Mouse (Mus musculus) kidney, embryonic 14.5 days (tissue): Measurements from ENCODE around the gene Llgl2. TPM values are rescaled to one million over a fixed set of nuclear protein-coding genes. Genes with fewer than 3 reads are reported as not detected.

Experiments
- ATAC-seq: fragments of 200-750 bp; cut with Nextera tagmentation; 2 replicates; pipeline ENCODE4 v1.8.0; 2017; ENCODE audit warnings: moderate number of reproducible peaks, mild to moderate bottlenecking, moderate TSS enrichment, moderate library complexity; ENCODE audit not compliant: low FRiP score, low TSS enrichment
- H3K27ac ChIP-seq: fragments of 300-500 bp; sonication (generic); 2 replicates; pipeline ENCODE4 v1.5.1; 2014; ENCODE audit warnings: low read depth, mild to moderate bottlenecking, low read length, moderate library complexity, mixed read lengths
- H3K27me3 ChIP-seq: fragments of 300-500 bp; sonication (generic); 2 replicates; pipeline ENCODE4 v1.6.1; 2014; ENCODE audit warnings: mild to moderate bottlenecking, low read length; ENCODE audit not compliant: control insufficient read depth, insufficient read depth
- H3K36me3 ChIP-seq: fragments of 300-500 bp; sonication (generic); 2 replicates; pipeline ENCODE4 v1.6.1; 2014; ENCODE audit warnings: low read length, mixed read lengths; ENCODE audit not compliant: control insufficient read depth, insufficient read depth
- H3K4me1 ChIP-seq: fragments of 300-500 bp; sonication (generic); 2 replicates; pipeline ENCODE4 v1.6.1; 2014; ENCODE audit warnings: low read length, mixed read lengths; ENCODE audit not compliant: control insufficient read depth, insufficient read depth
- H3K4me2 ChIP-seq: fragments of 300-500 bp; sonication (generic); replicated peaks from 2 replicates; pipeline ENCODE4 v1.6.1; 2014; ENCODE audit warnings: low read depth, mild to moderate bottlenecking, low read length
- H3K4me3 ChIP-seq: fragments of 300-500 bp; sonication (generic); 2 replicates; pipeline ENCODE4 v1.5.1; 2014; ENCODE audit warnings: mild to moderate bottlenecking, low read length
- H3K9ac ChIP-seq: fragments of 300-500 bp; sonication (generic); 2 replicates; pipeline ENCODE4 v1.6.1; 2014; ENCODE audit warnings: low read depth, mild to moderate bottlenecking, low read length, moderate library complexity
- H3K9me3 ChIP-seq: fragments of 300-500 bp; sonication (generic); 2 replicates; pipeline ENCODE4 v1.6.1; 2016; ENCODE audit warnings: low read length; ENCODE audit not compliant: control insufficient read depth
- WGBS: fragments of 180-500 bp; shearing (Covaris S2); extraction: QIAGEN DNeasy Blood & Tissue Kit; methylation state at CpG from one replicate; pipeline ENCODE4 v1.1.7; 2014; 5-methylcytosine and 5-hydroxymethylcytosine counted together
- polyA plus RNA-seq: library from polyadenylated mRNA; unstranded; fragments of >200 nt; fragmentation: Nextera tagmentation; extraction: Ambion mirVana; gene quantifications from 2 replicates; pipeline ENCODE4 v1.2.1, GENCODE M21; 2014

The Llgl2 gene
- polyA plus RNA-seq, 1 experiment from 2014 or later = 28.7 TPM

- Histone ChIP-seq H3K9ac (no peak overlapping the region), H3K27ac (no peak overlapping the region), H3K36me3 (no peaks in the 10 kb centered on the region), H3K9me3 (no peaks in the 10 kb centered on the region), H3K4me2 (no peak overlapping the region), H3K27me3 (no peaks in the 10 kb centered on the region), H3K4me3 (no peak overlapping the region), H3K4me1 (peaks cover 55% of the 10 kb centered on the region)
- WGBS = 46% methylated on average over 11 of the region's 11 CpGs
- no peak for ATAC-seq
These were observed 13.0 kb downstream of the Llgl2 start for GRCm38 (mm10) chr11:115836656-115837395.

GRCm38 (mm10) chr11:115837606-115838345, 13.9 kb downstream of the Llgl2 start:
- Histone ChIP-seq H3K4me3 (no peak overlapping the region), H3K36me3 (no peaks in the 10 kb centered on the region), H3K9ac (no peak overlapping the region), H3K4me2 (no peak overlapping the region), H3K9me3 (no peaks in the 10 kb centered on the region), H3K27me3 (no peaks in the 10 kb centered on the region), H3K4me1 (peaks cover 54% of the 10 kb centered on the region), H3K27ac (no peak overlapping the region)
- no peak for ATAC-seq
- WGBS = 92% methylated on average over 22 of the region's 22 CpGs

DNA sequence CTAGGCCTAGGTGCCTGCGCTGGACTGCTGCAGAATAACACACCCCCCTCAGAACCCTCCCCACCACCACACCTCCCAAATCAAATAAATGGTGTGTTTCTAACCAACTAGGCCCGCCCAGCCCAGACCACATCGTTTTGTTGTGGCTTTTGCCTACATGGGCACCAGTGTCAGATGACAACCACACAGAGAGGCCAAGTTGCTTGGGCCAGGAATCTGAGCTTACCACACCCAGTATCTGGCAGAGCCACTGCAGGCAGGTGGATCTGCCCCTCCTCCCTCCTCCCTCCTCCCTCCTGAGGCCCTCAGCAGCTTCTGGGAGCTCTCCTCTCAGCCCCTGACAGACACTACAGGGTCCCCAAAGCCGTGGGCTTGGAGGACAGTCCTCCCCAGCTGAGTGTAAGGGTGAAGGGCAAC, 15.1 kb downstream of the Llgl2 start:
- ATAC-seq = no peak

GRCm38 (mm10) chr11:115839732-115840131, 15.9 kb downstream of the Llgl2 start:
- Histone ChIP-seq H3K4me3 (no peak overlapping the region), H3K4me2 (no peak overlapping the region), H3K27me3 (no peaks in the 10 kb centered on the region), H3K36me3 (no peaks in the 10 kb centered on the region), H3K4me1 (peaks cover 46% of the 10 kb centered on the region), H3K9ac (no peak overlapping the region), H3K27ac (no peak overlapping the region; the same call in 1 of the 2 replicates), H3K9me3 (no peaks in the 10 kb centered on the region)
- 75% methylated on average over 3 of the region's 3 CpGs for WGBS
- ATAC-seq = no peak

More for the DNA sequence above, 15.1 kb downstream of the Llgl2 start:
- Histone ChIP-seq H3K4me2 (no peak overlapping the region), H3K27ac (no peak overlapping the region), H3K4me3 (no peak overlapping the region), H3K9me3 (no peaks in the 10 kb centered on the region), H3K36me3 (no peaks in the 10 kb centered on the region), H3K27me3 (no peaks in the 10 kb centered on the region), H3K9ac (no peak overlapping the region; the same call in 1 of the 2 replicates), H3K4me1 (peaks cover 49% of the 10 kb centered on the region)
- 35% methylated on average over 4 of the region's 4 CpGs for WGBS

DNA sequence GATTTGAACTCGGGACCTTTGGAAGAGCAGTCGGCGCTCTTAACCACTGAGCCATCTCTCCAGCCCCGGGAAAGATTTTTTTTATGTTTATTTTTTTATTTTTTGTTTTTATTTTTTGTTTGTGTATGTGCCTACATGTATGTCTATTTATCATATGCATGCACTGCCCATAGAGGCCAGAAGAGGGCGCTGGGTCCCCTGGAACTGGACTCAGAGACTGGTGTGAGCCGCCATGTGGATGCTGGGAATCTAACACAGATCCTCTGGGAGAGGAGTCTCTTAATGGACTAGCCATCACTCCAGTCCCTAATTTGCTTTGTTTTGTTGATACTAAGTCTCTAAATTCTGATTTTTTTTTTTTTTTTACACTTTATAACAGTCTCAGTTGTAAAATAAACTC, 17.2 kb downstream of the Llgl2 start:
- H3K4me2 ChIP-seq = no peak overlapping the region
- H3K27me3 ChIP-seq = no peaks in the 10 kb centered on the region
- no peak overlapping the region for H3K4me3 ChIP-seq
- H3K4me1 ChIP-seq = peaks cover 39% of the 10 kb centered on the region
- H3K27ac ChIP-seq = peak overlapping the region; percentile 87; the same call in 1 of the 2 replicates
- 84% methylated on average over 6 of the region's 6 CpGs for WGBS
- H3K9me3 ChIP-seq = no peaks in the 10 kb centered on the region
- ATAC-seq = no peak
- no peak overlapping the region for H3K9ac ChIP-seq
- H3K36me3 ChIP-seq = no peaks in the 10 kb centered on the region; the same call in 1 of the 2 replicates

- no peak overlapping the region for H3K4me2 ChIP-seq
- WGBS = 41% methylated on average over 6 of the region's 6 CpGs
- H3K27ac ChIP-seq = peak overlapping the region; percentile 87
These were observed 18.2 kb downstream of the Llgl2 start for GRCm38 (mm10) chr11:115841961-115842550.

GRCm38 (mm10) chr11:115843141-115843890, 19.5 kb downstream of the Llgl2 start:
- no peaks in the 10 kb centered on the region for H3K27me3 ChIP-seq
- ATAC-seq = no peak
- H3K4me3 ChIP-seq = no peak overlapping the region
- 79% methylated on average over 13 of the region's 14 CpGs for WGBS
- H3K4me2 ChIP-seq = no peak overlapping the region
- H3K27ac ChIP-seq = peak overlapping the region; percentile 37
- H3K4me1 ChIP-seq = peaks cover 34% of the 10 kb centered on the region
- H3K9me3 ChIP-seq = no peaks in the 10 kb centered on the region
- no peak overlapping the region for H3K9ac ChIP-seq
- H3K36me3 ChIP-seq = peaks cover 16% of the 10 kb centered on the region; the same call in 1 of the 2 replicates

More at GRCm38 (mm10) chr11:115841961-115842550, 18.2 kb downstream of the Llgl2 start:
- no peak for ATAC-seq
- Histone ChIP-seq H3K27me3 (no peaks in the 10 kb centered on the region), H3K9ac (peak overlapping the region; percentile 28; the same call in 1 of the 2 replicates), H3K36me3 (peaks cover 5% of the 10 kb centered on the region; the same call in 1 of the 2 replicates), H3K4me1 (peaks cover 36% of the 10 kb centered on the region), H3K4me3 (no peak overlapping the region), H3K9me3 (no peaks in the 10 kb centered on the region)

- Histone ChIP-seq H3K27me3 (no peaks in the 10 kb centered on the region), H3K4me2 (peak overlapping the region; percentile 8; the same call in 1 of the 2 replicates), H3K27ac (peak overlapping the region; percentile 37; the same call in 1 of the 2 replicates), H3K9ac (0 out of 2 replicates have a peak overlapping the region, but pooled peaks have one; percentile 19), H3K9me3 (no peaks in the 10 kb centered on the region), H3K36me3 (peaks cover 21% of the 10 kb centered on the region; the same call in 1 of the 2 replicates), H3K4me3 (no peak overlapping the region), H3K4me1 (peaks cover 31% of the 10 kb centered on the region)
- 62% methylated on average over 5 of the region's 5 CpGs for WGBS
- ATAC-seq = peak; percentile 69
These were observed 20.0 kb downstream of the Llgl2 start for GRCm38 (mm10) chr11:115843891-115844239.
